Mouse (Mus musculus) ES-Bruce4 (cell line): ENCODE measurements around the gene Trim47. TPM values are rescaled to one million over a fixed set of nuclear protein-coding genes. Genes with fewer than 3 reads are reported as not detected.
A peak's percentile ranks its signal among the peaks of the same experiment; 100 is the strongest.

Experiments used
- H3K27ac ChIP-seq: 2 replicates; pipeline ENCODE4 v1.5.1; 2012; ENCODE audit warnings: low read length, inconsistent platforms; ENCODE audit not compliant: insufficient read depth
- H3K27me3 ChIP-seq: 2 replicates; pipeline ENCODE4 v1.6.1; 2012; ENCODE audit warnings: mild to moderate bottlenecking, low read length, inconsistent platforms; ENCODE audit not compliant: control insufficient read depth, poor library complexity, insufficient read depth, severe bottlenecking
- H3K36me3 ChIP-seq: 2 replicates; pipeline ENCODE4 v1.6.1; 2012; ENCODE audit warnings: inconsistent platforms, mild to moderate bottlenecking, low read length, moderate library complexity; ENCODE audit not compliant: control insufficient read depth, poor library complexity, insufficient read depth, severe bottlenecking
- H3K4me1 ChIP-seq: one replicate; pipeline ENCODE4 v1.8.1; 2011; ENCODE audit warnings: low read length; ENCODE audit not compliant: control insufficient read depth, insufficient read depth
- H3K4me3 ChIP-seq: 2 replicates; pipeline ENCODE4 v1.5.1; 2011; ENCODE audit warnings: low read depth, mild to moderate bottlenecking, low read length
- H3K9ac ChIP-seq: 2 replicates; pipeline ENCODE4 v1.6.1; 2012; ENCODE audit warnings: low read depth, mild to moderate bottlenecking, inconsistent platforms; ENCODE audit not compliant: poor library complexity, severe bottlenecking
- H3K9me3 ChIP-seq: replicated peaks from 2 replicates; pipeline ENCODE4 v1.6.1; 2012; ENCODE audit warnings: mild to moderate bottlenecking, low read length, inconsistent platforms; ENCODE audit not compliant: control insufficient read depth, poor library complexity, insufficient read depth, severe bottlenecking
- CTCF ChIP-seq: IDR thresholded peaks from one replicate; pipeline ENCODE4 v1.8.1; 2011; ENCODE audit warnings: low read depth, low read length
- EP300 ChIP-seq: IDR thresholded peaks from 2 replicates; pipeline ENCODE4 v1.6.1; 2011; ENCODE audit warnings: low read depth, low read length; ENCODE audit not compliant: insufficient read depth
- POLR2A ChIP-seq: IDR thresholded peaks from one replicate; pipeline ENCODE4 v1.8.1; 2011; ENCODE audit warnings: low read length; ENCODE audit not compliant: insufficient read depth
- polyA plus RNA-seq: library from polyadenylated mRNA; stranded (reverse); fragments of >200 nt; gene quantifications from 2 replicates; pipeline ENCODE4 v1.2.4, GENCODE M21; 2011; ENCODE audit warnings: low read depth; ENCODE audit not compliant: missing spikeins, insufficient read depth, insufficient read length

The Trim47 gene
- polyA plus RNA-seq, 1 experiment, result 3.9 TPM

- no peaks in the 10 kb centered on the region for H3K9me3 ChIP-seq
- H3K36me3 ChIP-seq, result peaks cover 2% of the 10 kb centered on the region; the same call in 1 of the 2 replicates
- no peaks in the 10 kb centered on the region for H3K27me3 ChIP-seq
- H3K4me1 ChIP-seq, result no peaks in the 10 kb centered on the region
- H3K27ac ChIP-seq, result no peak overlapping the region
- no peak overlapping the region for H3K4me3 ChIP-seq
- TF ChIP-seq EP300 (no peak), POLR2A (no peak), CTCF (no peak)
- H3K9ac ChIP-seq, result no peak overlapping the region
Observed at GRCm38 (mm10) chr11:116150960-116151359, 23.9 kb upstream of the Trim47 start.

- no peaks in the 10 kb centered on the region for H3K27me3 ChIP-seq
- H3K4me1 ChIP-seq, result no peaks in the 10 kb centered on the region
- H3K9ac ChIP-seq, result no peak overlapping the region
- no peaks in the 10 kb centered on the region for H3K9me3 ChIP-seq
- no peak for TF ChIP-seq CTCF
- TF ChIP-seq POLR2A, result no peak
- TF ChIP-seq EP300, result no peak
- H3K27ac ChIP-seq, result no peak overlapping the region
- no peak overlapping the region for H3K4me3 ChIP-seq
- peaks cover 2% of the 10 kb centered on the region; the same call in 1 of the 2 replicates for H3K36me3 ChIP-seq
Observed at GRCm38 (mm10) chr11:116149341-116149740, 22.3 kb upstream of the Trim47 start.

GRCm38 (mm10) chr11:116148761-116149221, 21.8 kb upstream of the Trim47 start:
- Histone ChIP-seq H3K4me1 (no peaks in the 10 kb centered on the region), H3K9me3 (no peaks in the 10 kb centered on the region), H3K4me3 (no peak overlapping the region), H3K27ac (no peak overlapping the region), H3K9ac (no peak overlapping the region), H3K27me3 (no peaks in the 10 kb centered on the region), H3K36me3 (peaks cover 2% of the 10 kb centered on the region; the same call in 1 of the 2 replicates)
- TF ChIP-seq POLR2A, result no peak

- no peaks in the 10 kb centered on the region for H3K36me3 ChIP-seq
- no peak for TF ChIP-seq EP300
- no peak for TF ChIP-seq CTCF
- no peak for TF ChIP-seq POLR2A
Observed at GRCm38 (mm10) chr11:116146294-116146985, 19.4 kb upstream of the Trim47 start.

GRCm38 (mm10) chr11:116145481-116146293, 18.7 kb upstream of the Trim47 start:
- no peak for TF ChIP-seq POLR2A
- no peak for TF ChIP-seq EP300
- TF ChIP-seq CTCF, result no peak
- Histone ChIP-seq H3K4me1 (peaks cover 5% of the 10 kb centered on the region), H3K9me3 (no peaks in the 10 kb centered on the region), H3K27me3 (no peaks in the 10 kb centered on the region), H3K4me3 (peak overlapping the region; percentile 17), H3K36me3 (no peaks in the 10 kb centered on the region), H3K9ac (no peak overlapping the region), H3K27ac (no peak overlapping the region)

More at GRCm38 (mm10) chr11:116146294-116146985, 19.4 kb upstream of the Trim47 start:
- Histone ChIP-seq H3K9ac (no peak overlapping the region), H3K4me3 (no peak overlapping the region), H3K9me3 (no peaks in the 10 kb centered on the region), H3K27me3 (no peaks in the 10 kb centered on the region), H3K4me1 (peaks cover 5% of the 10 kb centered on the region), H3K27ac (no peak overlapping the region)

- no peaks in the 10 kb centered on the region for H3K36me3 ChIP-seq
Observed at GRCm38 (mm10) chr11:116143468-116143867, 16.5 kb upstream of the Trim47 start.

More at GRCm38 (mm10) chr11:116143468-116143867, 16.5 kb upstream of the Trim47 start:
- Histone ChIP-seq H3K4me1 (peaks cover 5% of the 10 kb centered on the region), H3K4me3 (no peak overlapping the region), H3K27ac (peak overlapping the region; percentile 96), H3K27me3 (no peaks in the 10 kb centered on the region), H3K9me3 (no peaks in the 10 kb centered on the region), H3K9ac (no peak overlapping the region; the same call in 1 of the 2 replicates)
- TF ChIP-seq EP300, result no peak
